Mouse (Mus musculus) heart, postnatal 14 days (tissue): Measurements from ENCODE around the gene Stk32b. TPM values are rescaled to one million over a fixed set of nuclear protein-coding genes. Genes with fewer than 3 reads are reported as not detected.

Source experiments
- DNase-seq, 2 experiments: peaks; one replicate each; pipeline ENCODE4 v3.0.0; 2021 to 2022
- intact Hi-C: fragments of 180-260 bp; cut with DNase I; formaldehyde crosslinking; loops from one replicate; pipeline ENCODE4 v1.15.1; 2025
- total RNA-seq, 2 experiments: library from RNA; stranded (reverse); gene quantifications; 2 replicates each; pipeline ENCODE4 v1.2.3; 2021

Stk32b gene
- total RNA-seq, 2 experiments from 2014 or later, result 0.15 to 0.38 TPM

GRCm38 (mm10) chr5:37535726-37536293 is 181.2 kb downstream of the Stk32b start:
- DNase-seq, result no peak
- intact Hi-C loops, result no loop called here

GRCm38 (mm10) chr5:37535227-37535626 is 181.7 kb downstream of the Stk32b start:
- DNase-seq, result no peak
- intact Hi-C loops, result no loop called here

GRCm38 (mm10) chr5:37525363-37525762 is 191.6 kb downstream of the Stk32b start:
- no peak for DNase-seq
- intact Hi-C loops, result no loop called here

- no peak for DNase-seq
- intact Hi-C loops, result no loop called here
Observed at GRCm38 (mm10) chr5:37520441-37520840, 196.5 kb downstream of the Stk32b start.

- no peak for DNase-seq
- intact Hi-C loops, result no loop called here
Observed at GRCm38 (mm10) chr5:37512479-37512878, 204.5 kb downstream of the Stk32b start.

- no peak for DNase-seq
- intact Hi-C loops, result no loop called here
Observed at GRCm38 (mm10) chr5:37506880-37507519, 210.0 kb downstream of the Stk32b start.

- intact Hi-C loops, result no loop called here
- DNase-seq, result no peak
Observed at GRCm38 (mm10) chr5:37494984-37495476, 221.9 kb downstream of the Stk32b start.

- no peak for DNase-seq
- intact Hi-C loops, result no loop called here
Observed at GRCm38 (mm10) chr5:37472025-37472608, 244.9 kb downstream of the Stk32b start.

GRCm38 (mm10) chr5:37471584-37471983 is 245.4 kb downstream of the Stk32b start:
- DNase-seq, result no peak
- intact Hi-C loops, result no loop called here

GRCm38 (mm10) chr5:37469031-37469430 is 247.9 kb downstream of the Stk32b start:
- intact Hi-C loops, result no loop called here
- DNase-seq, result no peak

GRCm38 (mm10) chr5:37467646-37468045 is 249.3 kb downstream of the Stk32b start:
- intact Hi-C loops, result no loop called here
- DNase-seq, result no peak

- intact Hi-C loops, result no loop called here
- no peak for DNase-seq
Observed at GRCm38 (mm10) chr5:37465461-37465860, 251.5 kb downstream of the Stk32b start.

GRCm38 (mm10) chr5:37458236-37458635 is 258.7 kb downstream of the Stk32b start:
- intact Hi-C loops, result no loop called here

GRCm38 (mm10) chr5:37457831-37458230 is 259.1 kb downstream of the Stk32b start:
- DNase-seq, result no peak
- intact Hi-C loops, result no loop called here

More at GRCm38 (mm10) chr5:37458236-37458635, 258.7 kb downstream of the Stk32b start:
- DNase-seq, result no peak

GRCm38 (mm10) chr5:37457191-37457590 is 259.8 kb downstream of the Stk32b start:
- intact Hi-C loops, result no loop called here
- no peak for DNase-seq

- no peak for DNase-seq
- intact Hi-C loops, result no loop called here
Observed at GRCm38 (mm10) chr5:37456590-37456989, 260.4 kb downstream of the Stk32b start.

GRCm38 (mm10) chr5:37447546-37447945 is 269.4 kb downstream of the Stk32b start:
- intact Hi-C loops, result no loop called here

GRCm38 (mm10) chr5:37442767-37443166 is 274.2 kb downstream of the Stk32b start:
- intact Hi-C loops, result no loop called here
- DNase-seq, result no peak

More at GRCm38 (mm10) chr5:37447546-37447945, 269.4 kb downstream of the Stk32b start:
- no peak for DNase-seq

GRCm38 (mm10) chr5:37435417-37435816 is 281.6 kb downstream of the Stk32b start:
- DNase-seq, result no peak
- intact Hi-C loops, result loop anchor here (10.0 kb wide), 1 partner anchor 279 kb away; the partner anchor contains the start of gene Stk32b

- DNase-seq, result no peak
- intact Hi-C loops, result no loop called here
Observed at GRCm38 (mm10) chr5:37427210-37427609, 289.8 kb downstream of the Stk32b start.

GRCm38 (mm10) chr5:37419028-37419427 is 297.9 kb downstream of the Stk32b start:
- intact Hi-C loops, result no loop called here
- DNase-seq, result no peak
